Mouse (Mus musculus) kidney, embryonic 16.5 days (tissue): ENCODE measurements around the gene Adgre1. TPM values are rescaled to one million over a fixed set of nuclear protein-coding genes. Genes with fewer than 3 reads are reported as not detected.

Source experiments
- polyA plus RNA-seq: library from polyadenylated mRNA; unstranded; fragments of >200 nt; fragmentation: Nextera tagmentation; extraction: Ambion mirVana; gene quantifications from 2 replicates; pipeline ENCODE4 v1.2.1, GENCODE M21; 2015

Gene Adgre1
- polyA plus RNA-seq, 1 experiment from 2014 or later: 5.2 TPM

Other genes with a start within 250 kb of the Adgre1 start
- not detected in 2 replicates for gene Cd70, start 208.9 kb upstream of the Adgre1 start, polyA plus RNA-seq
- gene Tnfsf14, start 164.5 kb upstream of the Adgre1 start, polyA plus RNA-seq: 0.09 and 0.19 TPM in 2 replicates
- 1.1 and 2.4 TPM in 2 replicates for gene C3, start 130.6 kb upstream of the Adgre1 start, polyA plus RNA-seq
- 39.0 and 42.8 TPM in 2 replicates for gene Gpr108, start 110.2 kb upstream of the Adgre1 start, polyA plus RNA-seq
- 52.6 and 55.0 TPM in 2 replicates for gene Trip10, start 109.2 kb upstream of the Adgre1 start, polyA plus RNA-seq
- gene Vav1, start 79.6 kb upstream of the Adgre1 start, polyA plus RNA-seq: 1.4 and 2.0 TPM in 2 replicates
- not detected in 2 replicates for gene Vmn2r120, start 186.8 kb downstream of the Adgre1 start, polyA plus RNA-seq